Mouse (Mus musculus) hindbrain, embryonic 15.5 days (tissue): ENCODE results near the gene Wnt3. TPM values are rescaled to one million over a fixed set of nuclear protein-coding genes. Genes with fewer than 3 reads are reported as not detected.

Experiments
- ATAC-seq: fragments of 200-750 bp; cut with Nextera tagmentation; 2 replicates; pipeline ENCODE4 v1.8.0; 2017; ENCODE audit warnings: low read depth, moderate number of reproducible peaks, moderate TSS enrichment; ENCODE audit not compliant: low FRiP score
- H3K27ac ChIP-seq: fragments of 300-500 bp; sonication (generic); replicated peaks from 2 replicates; pipeline ENCODE4 v1.5.1; 2015; ENCODE audit warnings: mild to moderate bottlenecking, inconsistent platforms
- H3K27me3 ChIP-seq: fragments of 300-500 bp; sonication (generic); 2 replicates; pipeline ENCODE4 v1.6.1; 2015; ENCODE audit warnings: control low read depth, inconsistent platforms
- H3K36me3 ChIP-seq: fragments of 300-500 bp; sonication (generic); 2 replicates; pipeline ENCODE4 v1.6.1; 2015; ENCODE audit warnings: control low read depth, inconsistent platforms
- H3K4me1 ChIP-seq: fragments of 300-500 bp; sonication (generic); replicated peaks from 2 replicates; pipeline ENCODE4 v1.6.1; 2015; ENCODE audit warnings: control low read depth, inconsistent platforms
- H3K4me2 ChIP-seq: fragments of 300-500 bp; sonication (generic); 2 replicates; pipeline ENCODE4 v1.6.1; 2015; ENCODE audit warnings: moderate library complexity, mild to moderate bottlenecking, inconsistent platforms
- H3K4me3 ChIP-seq: fragments of 300-500 bp; sonication (generic); 2 replicates; pipeline ENCODE4 v1.5.1; 2015; ENCODE audit warnings: mild to moderate bottlenecking, inconsistent platforms
- H3K9ac ChIP-seq: fragments of 300-500 bp; sonication (generic); 2 replicates; pipeline ENCODE4 v1.6.1; 2015; ENCODE audit warnings: inconsistent platforms
- H3K9me3 ChIP-seq: fragments of 300-500 bp; sonication (generic); 2 replicates; pipeline ENCODE4 v1.6.1; 2016; ENCODE audit warnings: control low read depth, inconsistent platforms
- WGBS: fragments of 180-500 bp; shearing (Covaris S2); methylation state at CpG from one replicate; pipeline ENCODE4 v1.1.7; 2015; 5-methylcytosine and 5-hydroxymethylcytosine counted together
- polyA plus RNA-seq: library from polyadenylated mRNA; unstranded; fragments of >200 nt; fragmentation: Nextera tagmentation; extraction: Ambion mirVana; gene quantifications from 2 replicates; pipeline ENCODE4 v1.2.1, GENCODE M21; 2015

Wnt3 gene
- polyA plus RNA-seq, 1 experiment from 2014 or later, result 11.0 TPM

GRCm38 (mm10) chr11:103827201-103827600, 53.3 kb downstream of the Wnt3 start:
- H3K27ac ChIP-seq, result no peak overlapping the region
- no peak overlapping the region for H3K4me2 ChIP-seq
- no peaks in the 10 kb centered on the region for H3K27me3 ChIP-seq
- no peaks in the 10 kb centered on the region for H3K9me3 ChIP-seq
- H3K9ac ChIP-seq, result no peak overlapping the region
- WGBS, result 98% methylated on average over 6 of the region's 6 CpGs
- no peak overlapping the region for H3K4me3 ChIP-seq
- H3K36me3 ChIP-seq, result peaks cover 38% of the 10 kb centered on the region
- ATAC-seq, result no peak
- H3K4me1 ChIP-seq, result no peaks in the 10 kb centered on the region

GRCm38 (mm10) chr11:103828866-103829265, 54.9 kb downstream of the Wnt3 start:
- WGBS, result 82% methylated on average over 7 of the region's 7 CpGs
- no peak overlapping the region for H3K4me3 ChIP-seq

GRCm38 (mm10) chr11:103829956-103830355, 56.0 kb downstream of the Wnt3 start:
- Histone ChIP-seq H3K4me3 (no peak overlapping the region), H3K27me3 (no peaks in the 10 kb centered on the region), H3K9ac (no peak overlapping the region), H3K4me1 (no peaks in the 10 kb centered on the region), H3K9me3 (no peaks in the 10 kb centered on the region), H3K4me2 (no peak overlapping the region), H3K27ac (no peak overlapping the region), H3K36me3 (peaks cover 19% of the 10 kb centered on the region)
- 69% methylated on average over 4 of the region's 4 CpGs for WGBS
- no peak for ATAC-seq

More at GRCm38 (mm10) chr11:103828866-103829265, 54.9 kb downstream of the Wnt3 start:
- H3K27me3 ChIP-seq, result no peaks in the 10 kb centered on the region
- H3K4me2 ChIP-seq, result no peak overlapping the region
- no peaks in the 10 kb centered on the region for H3K9me3 ChIP-seq
- H3K9ac ChIP-seq, result no peak overlapping the region
- H3K27ac ChIP-seq, result no peak overlapping the region
- ATAC-seq, result no peak
- H3K36me3 ChIP-seq, result peaks cover 24% of the 10 kb centered on the region
- no peaks in the 10 kb centered on the region for H3K4me1 ChIP-seq

- Histone ChIP-seq H3K9me3 (no peaks in the 10 kb centered on the region), H3K36me3 (peaks cover 19% of the 10 kb centered on the region), H3K27ac (no peak overlapping the region), H3K4me3 (no peak overlapping the region), H3K4me1 (no peaks in the 10 kb centered on the region), H3K9ac (no peak overlapping the region), H3K27me3 (no peaks in the 10 kb centered on the region), H3K4me2 (no peak overlapping the region)
- 94% methylated on average over 9 of the region's 9 CpGs for WGBS
- no peak for ATAC-seq
Observed at GRCm38 (mm10) chr11:103830476-103830875, 56.5 kb downstream of the Wnt3 start.

GRCm38 (mm10) chr11:103831766-103832165, 57.8 kb downstream of the Wnt3 start:
- no peaks in the 10 kb centered on the region for H3K4me1 ChIP-seq
- no peak overlapping the region for H3K9ac ChIP-seq
- no peak overlapping the region for H3K4me3 ChIP-seq
- whole genome bisulfite sequencing, result 76% methylated on average over 3 of the region's 3 CpGs
- H3K4me2 ChIP-seq, result no peak overlapping the region
- no peaks in the 10 kb centered on the region for H3K9me3 ChIP-seq
- H3K27me3 ChIP-seq, result no peaks in the 10 kb centered on the region
- H3K36me3 ChIP-seq, result peaks cover 13% of the 10 kb centered on the region
- no peak overlapping the region for H3K27ac ChIP-seq
- ATAC-seq, result no peak

DNA sequence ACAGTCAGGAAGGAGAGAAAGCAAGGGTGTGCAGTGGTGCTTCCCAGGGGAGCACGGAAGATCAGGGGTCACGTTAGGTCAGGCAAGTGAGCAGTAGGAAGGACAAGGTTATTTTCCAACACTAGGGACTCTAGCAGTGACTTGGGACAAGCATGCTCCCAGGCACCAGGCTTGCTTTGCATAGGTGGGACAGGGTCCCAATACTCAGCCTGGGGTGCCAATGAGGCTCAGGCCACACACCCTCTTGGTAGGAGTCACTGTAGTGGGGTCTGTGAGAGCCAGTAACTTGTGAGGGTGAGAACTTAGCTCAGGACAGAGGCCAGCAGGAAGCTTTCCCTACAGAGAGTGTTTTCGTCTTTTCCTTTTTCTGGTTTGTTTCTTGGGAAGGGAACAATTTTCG, 58.4 kb downstream of the Wnt3 start:
- 88% methylated on average over 4 of the region's 4 CpGs for WGBS
- no peaks in the 10 kb centered on the region for H3K9me3 ChIP-seq
- no peaks in the 10 kb centered on the region for H3K27me3 ChIP-seq
- no peak overlapping the region for H3K4me2 ChIP-seq
- no peak for ATAC-seq
- H3K4me3 ChIP-seq, result no peak overlapping the region
- no peaks in the 10 kb centered on the region for H3K4me1 ChIP-seq
- H3K36me3 ChIP-seq, result peaks cover 7% of the 10 kb centered on the region
- no peak overlapping the region for H3K27ac ChIP-seq
- no peak overlapping the region for H3K9ac ChIP-seq

DNA sequence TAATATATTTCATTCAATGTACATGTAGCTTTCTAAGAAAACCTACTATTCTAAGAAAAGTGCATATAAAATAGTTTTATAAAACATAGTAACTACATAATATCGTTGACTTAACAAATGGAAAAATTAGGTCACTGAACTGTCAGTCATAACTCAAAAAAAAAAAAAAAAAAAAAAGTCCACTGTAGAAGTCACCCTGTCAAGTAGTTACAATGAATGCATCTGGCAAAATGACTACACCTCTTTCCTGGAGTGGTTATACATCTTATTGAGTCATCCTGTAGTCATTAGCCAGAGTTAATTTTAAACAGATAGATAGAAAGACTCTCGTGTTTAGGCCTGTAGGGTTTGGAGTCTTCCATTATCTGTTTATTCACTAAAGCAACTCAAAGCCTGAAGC, 65.0 kb downstream of the Wnt3 start:
- WGBS, result 78% methylated on average over 2 of the region's 2 CpGs

GRCm38 (mm10) chr11:103840834-103841233, 66.9 kb downstream of the Wnt3 start:
- H3K4me3 ChIP-seq, result no peak overlapping the region
- peaks cover 18% of the 10 kb centered on the region for H3K4me1 ChIP-seq
- ATAC-seq, result peak; percentile 71
- peak overlapping the region; percentile 59 for H3K27ac ChIP-seq
- no peak overlapping the region for H3K9ac ChIP-seq
- no peaks in the 10 kb centered on the region for H3K27me3 ChIP-seq
- WGBS, result 2% methylated on average over 11 of the region's 11 CpGs
- no peaks in the 10 kb centered on the region for H3K9me3 ChIP-seq
- no peaks in the 10 kb centered on the region; the same call in 1 of the 2 replicates for H3K36me3 ChIP-seq
- H3K4me2 ChIP-seq, result peak overlapping the region; percentile 34; the same call in 1 of the 2 replicates

More for the DNA sequence above, 65.0 kb downstream of the Wnt3 start:
- peaks cover 18% of the 10 kb centered on the region for H3K4me1 ChIP-seq
- H3K27me3 ChIP-seq, result no peaks in the 10 kb centered on the region
- H3K36me3 ChIP-seq, result no peaks in the 10 kb centered on the region
- no peak overlapping the region for H3K4me2 ChIP-seq
- H3K9me3 ChIP-seq, result no peaks in the 10 kb centered on the region
- no peak overlapping the region for H3K27ac ChIP-seq
- ATAC-seq, result no peak
- no peak overlapping the region for H3K4me3 ChIP-seq
- H3K9ac ChIP-seq, result no peak overlapping the region

- no peaks in the 10 kb centered on the region for H3K27me3 ChIP-seq
- no peaks in the 10 kb centered on the region for H3K9me3 ChIP-seq
- H3K36me3 ChIP-seq, result peaks cover 15% of the 10 kb centered on the region
- no peak overlapping the region for H3K9ac ChIP-seq
- no peak overlapping the region for H3K4me2 ChIP-seq
- no peak for ATAC-seq
- H3K4me1 ChIP-seq, result peaks cover 4% of the 10 kb centered on the region
- 93% methylated on average over 11 of the region's 11 CpGs for WGBS
- H3K27ac ChIP-seq, result no peak overlapping the region
- H3K4me3 ChIP-seq, result no peak overlapping the region
Observed at GRCm38 (mm10) chr11:103848287-103848686, 74.3 kb downstream of the Wnt3 start.

GRCm38 (mm10) chr11:103852590-103853283, 78.8 kb downstream of the Wnt3 start:
- H3K4me2 ChIP-seq, result no peak overlapping the region
- H3K4me3 ChIP-seq, result no peak overlapping the region
- H3K9me3 ChIP-seq, result no peaks in the 10 kb centered on the region
- ATAC-seq, result no peak
- peaks cover 13% of the 10 kb centered on the region for H3K36me3 ChIP-seq
- peaks cover 16% of the 10 kb centered on the region for H3K4me1 ChIP-seq
- WGBS, result 52% methylated on average over 16 of the region's 16 CpGs
- no peaks in the 10 kb centered on the region for H3K27me3 ChIP-seq
- H3K27ac ChIP-seq, result no peak overlapping the region
- no peak overlapping the region for H3K9ac ChIP-seq

DNA sequence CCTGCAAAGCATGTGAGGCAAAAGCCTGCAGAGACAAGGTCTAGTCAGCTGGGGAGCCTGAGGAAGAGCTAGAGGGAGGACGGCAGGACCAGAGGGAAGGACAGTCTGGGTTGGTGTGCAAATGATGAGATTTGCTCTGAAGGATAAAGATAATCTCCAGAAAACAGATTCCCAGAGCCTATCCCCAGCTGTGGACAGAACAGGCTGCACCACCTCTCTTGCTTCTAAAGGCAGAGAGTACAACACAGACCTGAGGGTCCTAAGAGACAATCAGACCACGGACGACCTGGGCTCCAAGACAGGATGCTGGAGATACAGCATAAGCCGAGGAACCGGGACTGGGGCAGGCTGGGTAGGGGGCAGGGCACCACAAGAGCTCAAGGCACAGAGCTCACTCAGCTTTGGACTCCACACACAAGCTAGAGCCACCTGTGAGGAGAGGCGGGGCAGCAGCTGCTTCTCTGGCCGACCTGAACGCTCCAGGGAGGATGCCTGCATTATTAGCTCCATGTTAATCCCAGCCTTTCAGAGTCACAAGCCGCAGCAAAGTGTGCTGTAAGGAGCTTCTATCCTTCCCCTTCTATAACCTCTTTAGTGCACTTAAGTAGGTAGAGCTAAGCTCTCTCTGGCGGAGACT, 79.5 kb downstream of the Wnt3 start:
- no peak overlapping the region for H3K4me3 ChIP-seq
- ATAC-seq, result peak; percentile 56; the same call in 1 of the 2 replicates
- H3K9ac ChIP-seq, result no peak overlapping the region
- peaks cover 16% of the 10 kb centered on the region for H3K4me1 ChIP-seq
- no peaks in the 10 kb centered on the region for H3K27me3 ChIP-seq
- H3K36me3 ChIP-seq, result peaks cover 12% of the 10 kb centered on the region
- peak overlapping the region; percentile 34; the same call in 1 of the 2 replicates for H3K27ac ChIP-seq
- no peak overlapping the region for H3K4me2 ChIP-seq
- no peaks in the 10 kb centered on the region for H3K9me3 ChIP-seq
- 35% methylated on average over 10 of the region's 10 CpGs for WGBS

GRCm38 (mm10) chr11:103854294-103854693, 80.3 kb downstream of the Wnt3 start:
- Histone ChIP-seq H3K36me3 (peaks cover 17% of the 10 kb centered on the region), H3K4me3 (no peak overlapping the region), H3K4me1 (peaks cover 16% of the 10 kb centered on the region), H3K4me2 (no peak overlapping the region), H3K9me3 (no peaks in the 10 kb centered on the region), H3K9ac (no peak overlapping the region), H3K27ac (no peak overlapping the region; the same call in 1 of the 2 replicates), H3K27me3 (no peaks in the 10 kb centered on the region)
- WGBS, result 24% methylated on average over 9 of the region's 9 CpGs
- peak; percentile 63; the same call in 1 of the 2 replicates for ATAC-seq
